Mouse (Mus musculus) spleen, adult 18-20 months (tissue): ENCODE data around the gene Cd7.
"Not testable (repeated sequence)": the region's sequence is repeated elsewhere in the genome, so short reads cannot be mapped to it uniquely, and the experiment has no call there.

Experiments used
- DNase-seq, 2 experiments: peaks; one replicate each; pipeline ENCODE4 v3.0.0; 2022; ENCODE audit warnings: mixed read lengths in 2 of 2

Cd7 gene

GRCm38 (mm10) chr11:121039302-121039701 lies at the start of gene Cd7:
TSS of gene Cd7 (minus strand) at chr11:121039418.
- DNase-seq: no peak

- no peak for DNase-seq
Measured at GRCm38 (mm10) chr11:121088997-121089396, 49.8 kb upstream of the Cd7 start.

GRCm38 (mm10) chr11:121086296-121086695 lies 47.1 kb upstream of the Cd7 start:
- no peak for DNase-seq

DNA sequence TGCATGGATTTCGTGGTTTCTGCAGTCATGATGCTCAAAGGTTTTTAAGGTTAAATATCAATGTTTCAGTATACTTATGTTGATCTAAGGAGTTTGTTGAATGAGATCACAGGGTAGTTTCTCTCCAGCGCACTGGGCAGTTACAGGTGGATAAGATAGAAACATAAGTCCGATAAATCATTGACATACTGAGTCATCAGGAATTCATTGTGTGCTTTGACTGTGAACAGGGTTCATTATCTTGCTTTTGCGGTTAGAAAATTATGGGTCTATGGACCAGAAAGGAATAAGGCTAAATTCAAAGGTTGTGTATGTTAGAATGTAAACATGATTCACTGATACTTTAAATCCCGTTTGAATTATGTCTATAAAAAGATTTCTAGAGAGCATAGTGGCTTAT lies 46.0 kb upstream of the Cd7 start:
- no peak for DNase-seq

DNA sequence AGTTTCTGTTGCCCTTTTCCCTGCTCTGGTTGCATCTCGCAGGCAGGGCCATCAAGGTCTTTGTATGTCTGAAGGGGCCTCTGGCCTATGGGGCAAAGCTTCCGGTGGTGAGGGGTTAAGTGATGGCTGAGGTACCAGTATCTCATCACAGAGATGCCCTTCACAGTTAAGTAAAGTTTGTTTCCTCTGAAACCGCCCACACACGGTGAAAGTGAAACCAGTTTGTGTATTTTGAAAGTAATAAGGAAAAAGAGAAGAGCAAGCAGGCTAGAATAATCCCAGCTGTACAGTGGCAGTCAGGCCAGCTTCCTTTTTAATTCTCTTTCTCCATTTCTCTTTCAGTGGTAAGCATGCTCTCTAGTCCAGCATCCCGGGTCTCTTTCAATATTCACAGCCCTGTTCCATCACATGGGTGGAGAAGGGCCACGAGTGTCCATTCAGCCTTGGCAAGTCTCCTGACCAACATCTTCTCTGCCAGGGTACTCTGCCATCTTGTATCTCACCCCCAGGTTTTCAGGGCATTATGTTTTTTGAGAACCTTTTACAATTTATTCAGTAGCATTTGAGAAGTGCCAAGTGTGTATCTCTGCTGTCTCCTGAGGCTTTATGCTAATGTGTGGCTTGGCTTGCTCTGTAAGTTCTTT lies 43.8 kb upstream of the Cd7 start:
- peak; percentile 26 to 59 for DNase-seq

DNA sequence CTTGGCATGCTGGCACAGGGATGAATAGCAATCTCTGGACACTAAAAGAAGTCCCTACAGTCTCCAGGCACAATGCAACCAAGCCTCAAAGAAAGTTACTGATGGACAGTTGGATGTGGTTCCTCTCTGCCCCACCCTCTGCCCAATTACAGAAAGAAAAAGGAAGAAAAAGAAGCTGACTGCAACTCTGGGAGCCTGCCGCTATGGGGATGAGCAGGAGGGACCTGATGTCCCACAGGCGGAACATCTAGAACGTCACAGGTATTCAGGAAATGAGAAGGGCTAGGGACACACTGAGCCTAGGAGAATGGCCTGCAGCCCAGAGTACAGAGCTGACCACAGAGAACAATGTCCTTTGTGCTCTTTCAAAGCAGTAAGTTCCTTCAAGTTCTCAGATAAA lies 43.0 kb upstream of the Cd7 start:
- DNase-seq: no peak

- DNase-seq: no peak
Measured at GRCm38 (mm10) chr11:121081120-121081519, 41.9 kb upstream of the Cd7 start, which contains the start of gene Sectm1a. TSS of gene Sectm1a (minus strand) at chr11:121081220.

DNA sequence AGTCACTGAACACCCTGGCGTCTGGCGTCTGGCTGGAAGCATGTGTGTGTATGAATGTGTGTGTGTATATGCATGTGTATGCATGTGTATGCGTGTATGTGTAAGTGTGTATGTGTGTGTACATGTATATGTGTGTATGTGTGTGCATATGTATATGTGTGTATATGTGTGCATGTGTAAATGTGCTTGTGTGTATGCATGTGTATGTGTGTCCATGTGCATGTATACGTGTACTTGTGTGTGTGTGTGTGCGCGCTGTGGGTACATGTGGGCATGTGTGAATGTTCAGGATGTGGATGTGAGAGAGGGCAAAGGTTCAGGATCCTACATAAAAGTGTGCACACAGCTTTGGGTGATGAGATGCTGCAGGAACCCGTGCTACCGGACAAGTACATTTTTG lies 41.1 kb upstream of the Cd7 start:
- no peak for DNase-seq

- DNase-seq: no peak
Measured at GRCm38 (mm10) chr11:121075655-121076054, 36.4 kb upstream of the Cd7 start.

DNA sequence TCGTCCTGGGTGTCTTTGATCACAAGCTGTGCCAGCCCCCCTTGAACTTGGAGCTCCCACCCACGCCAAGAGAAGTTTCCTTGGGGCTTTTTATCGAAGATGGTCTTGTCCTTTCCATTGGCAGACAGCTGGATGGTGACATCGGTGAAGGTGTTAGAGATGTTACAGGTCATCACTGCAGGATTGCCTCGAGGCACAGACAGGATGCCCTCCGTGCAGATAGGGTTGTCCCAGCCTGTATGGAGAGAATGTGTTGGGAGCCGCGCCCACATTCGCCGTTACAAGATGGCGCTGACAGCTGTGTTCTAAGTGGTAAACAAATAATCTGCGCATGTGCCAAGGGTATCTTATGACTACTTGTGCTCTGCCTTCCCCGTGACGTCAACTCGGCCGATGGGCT lies 30.4 kb upstream of the Cd7 start:
- DNase-seq: not testable (repeated sequence)

GRCm38 (mm10) chr11:121067895-121068294 lies 28.7 kb upstream of the Cd7 start:
- DNase-seq: no peak

DNA sequence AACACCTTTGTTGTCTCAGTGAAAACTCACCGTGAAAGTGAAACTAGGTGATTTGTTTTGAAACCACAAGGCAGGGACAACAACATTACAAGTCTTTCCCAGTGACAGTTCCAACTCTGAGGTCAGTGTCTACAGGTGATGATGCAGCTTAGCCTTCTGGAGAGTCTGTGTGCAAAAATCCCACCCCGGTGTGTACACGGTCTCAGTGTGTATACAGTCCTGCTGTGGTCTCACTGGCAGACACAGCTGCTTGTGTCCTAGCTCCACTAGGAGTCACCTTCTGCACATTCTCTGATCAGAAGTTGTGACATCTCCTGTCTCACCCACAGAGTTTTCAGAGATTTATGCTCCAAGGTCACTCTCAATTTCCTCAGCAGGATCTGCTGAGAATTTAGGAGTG lies 25.0 kb upstream of the Cd7 start:
- DNase-seq: no peak

DNA sequence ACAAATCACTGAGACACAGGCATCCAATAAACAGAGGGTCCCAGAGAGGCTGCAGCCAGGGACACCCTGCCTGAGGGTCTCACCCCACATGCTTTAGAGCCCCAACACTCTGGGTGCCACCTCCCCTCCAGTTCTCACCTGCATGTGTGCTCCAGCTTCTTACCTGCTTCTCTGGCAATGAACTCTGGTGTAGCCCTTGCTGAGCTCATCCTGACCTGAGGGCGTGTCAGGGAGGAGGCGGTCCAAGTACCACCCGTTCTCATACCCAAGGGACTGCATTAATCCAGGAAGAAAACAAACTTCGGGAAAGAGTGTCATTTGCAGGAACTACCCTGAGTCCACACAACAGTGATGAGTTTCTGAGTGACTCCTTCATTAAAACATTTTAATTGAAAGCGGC lies 24.2 kb upstream of the Cd7 start, which contains the start of gene Sectm1b:
Gene Sectm1b, minus strand, starts transcription at position 191 of the 400 bp plus-strand sequence.
- no peak for DNase-seq

- DNase-seq: no peak
Measured at GRCm38 (mm10) chr11:121061615-121062014, 22.4 kb upstream of the Cd7 start.

DNA sequence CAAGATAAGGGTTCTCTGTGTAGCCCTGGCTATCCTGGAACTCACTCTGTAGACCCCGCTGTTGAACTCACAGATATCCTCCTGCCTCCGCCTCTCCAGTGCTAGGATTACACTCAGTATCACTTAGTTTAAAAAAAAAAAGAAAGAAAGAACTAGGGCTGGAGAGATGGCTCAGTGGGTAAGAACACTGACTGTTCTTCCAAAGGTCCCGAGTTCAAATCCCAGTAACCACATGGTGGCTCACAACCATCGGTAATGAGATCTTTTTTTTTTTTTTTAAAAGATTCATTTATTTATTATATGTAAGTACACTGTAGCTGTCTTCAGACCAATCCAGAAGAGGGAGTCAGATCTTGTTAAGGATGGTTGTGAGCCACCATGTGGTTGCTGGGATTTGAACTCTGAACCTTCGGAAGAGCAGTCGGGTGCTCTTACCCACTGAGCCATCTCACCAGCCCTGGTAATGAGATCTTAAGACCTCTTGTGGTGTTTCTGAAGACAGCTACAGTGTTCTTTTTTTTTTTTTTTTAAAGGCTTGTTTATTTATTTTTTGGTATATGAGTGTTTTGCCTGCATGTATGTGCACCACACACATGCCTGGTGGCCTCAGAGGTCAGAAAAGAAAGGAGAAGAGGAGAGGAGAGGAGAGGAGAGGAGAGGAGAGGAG lies 21.3 kb upstream of the Cd7 start:
- not testable (repeated sequence) for DNase-seq

DNA sequence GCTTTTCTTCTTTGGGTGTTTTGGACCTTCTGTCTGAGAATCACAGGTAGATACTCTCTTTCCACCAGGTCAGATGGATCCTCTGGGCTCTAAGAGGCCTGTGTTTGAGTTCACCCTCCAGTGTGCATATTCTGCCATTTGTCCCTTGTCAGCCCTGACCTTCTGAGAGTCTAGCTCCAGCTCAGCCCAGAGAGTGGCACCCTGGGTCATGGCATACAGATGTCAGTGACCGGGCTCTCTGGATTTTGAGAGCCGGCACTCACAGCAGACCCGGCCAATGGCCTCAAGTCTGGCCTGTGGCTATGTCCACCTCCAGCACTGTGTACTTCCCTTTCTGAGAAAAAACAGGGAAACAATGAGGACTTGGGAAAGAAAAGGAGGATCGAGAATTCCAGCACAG lies 20.3 kb upstream of the Cd7 start:
- DNase-seq: no peak

DNA sequence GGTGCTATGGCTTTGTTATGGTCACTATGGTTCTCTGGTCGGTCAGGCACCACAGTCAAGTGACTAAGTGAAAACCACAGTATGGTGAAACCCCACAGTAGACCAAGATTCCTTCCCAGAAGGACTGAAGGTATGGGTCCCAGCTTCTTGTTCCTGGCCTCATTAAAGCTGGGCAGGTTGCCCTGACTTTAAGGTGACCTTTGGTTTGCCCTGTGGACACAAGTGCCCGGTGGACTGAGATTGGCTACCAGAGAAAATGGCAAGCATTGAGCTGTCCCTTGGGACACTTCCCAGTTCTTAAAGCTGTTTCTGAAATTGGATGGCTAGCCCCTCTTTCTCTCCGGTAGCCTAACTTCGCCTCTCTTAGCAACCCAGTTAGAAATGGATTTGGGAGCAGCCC lies 19.7 kb upstream of the Cd7 start:
- DNase-seq: no peak

DNA sequence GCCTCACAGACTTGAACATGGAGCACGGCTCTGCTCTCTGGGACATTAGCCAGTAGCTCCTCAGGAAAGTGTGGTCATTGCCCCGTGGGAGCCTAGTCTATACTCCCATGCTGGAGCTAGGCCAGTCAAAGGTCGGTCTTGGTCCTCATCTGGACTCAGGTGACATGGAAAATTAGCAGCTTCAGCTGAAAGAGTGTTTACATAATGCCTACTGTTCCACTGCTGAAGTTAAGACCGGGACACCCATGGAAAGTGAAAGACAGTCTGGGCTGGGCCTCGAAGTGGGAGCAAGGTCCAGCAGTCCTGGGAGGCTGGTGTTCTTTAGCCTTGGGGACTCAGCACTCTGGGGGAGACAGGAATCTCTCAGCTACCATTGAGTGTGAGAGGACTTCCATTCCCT lies 18.9 kb upstream of the Cd7 start:
- no peak for DNase-seq

- DNase-seq: no peak
Measured at GRCm38 (mm10) chr11:121056536-121057236, 17.5 kb upstream of the Cd7 start.

DNA sequence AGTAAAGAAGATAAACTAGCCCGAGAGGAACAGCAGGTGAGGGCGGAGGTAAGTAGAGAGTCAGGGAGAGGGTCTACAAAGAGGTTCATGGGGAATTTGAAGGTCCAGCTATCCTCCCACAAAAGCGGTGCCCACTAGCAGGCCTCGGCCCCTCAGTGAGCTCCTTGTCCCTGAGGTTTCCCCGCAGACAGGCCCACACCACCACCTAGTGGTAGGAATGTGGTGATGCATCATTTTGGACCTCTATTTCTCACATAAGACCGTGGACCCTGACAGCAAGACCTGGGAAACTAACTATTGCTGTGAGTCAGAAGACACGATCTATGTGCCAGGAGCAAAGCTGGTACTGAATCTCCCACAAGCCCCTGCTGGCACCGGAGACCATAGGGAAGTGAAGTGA lies 14.3 kb upstream of the Cd7 start:
- peak; percentile 30 to 71 for DNase-seq

DNA sequence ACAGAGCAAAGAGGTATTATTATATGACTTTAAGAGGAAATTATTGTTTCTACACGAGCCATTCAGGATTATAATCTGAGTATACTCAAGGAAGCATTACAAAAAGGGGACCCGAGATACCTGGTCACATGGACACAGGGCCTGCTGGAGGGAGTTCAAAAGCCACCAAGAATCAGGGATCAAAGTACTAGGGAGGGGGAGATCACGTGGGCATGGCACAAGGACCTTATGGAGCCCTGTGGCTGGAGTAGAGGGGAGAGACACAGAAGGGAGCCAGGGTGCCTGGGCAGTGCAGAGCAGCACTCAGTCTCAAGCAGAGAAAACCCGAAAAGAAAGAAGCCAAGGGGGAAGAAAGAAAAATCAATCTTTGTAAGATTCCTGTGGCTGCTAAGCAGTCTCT lies 13.2 kb upstream of the Cd7 start:
- no peak for DNase-seq

DNA sequence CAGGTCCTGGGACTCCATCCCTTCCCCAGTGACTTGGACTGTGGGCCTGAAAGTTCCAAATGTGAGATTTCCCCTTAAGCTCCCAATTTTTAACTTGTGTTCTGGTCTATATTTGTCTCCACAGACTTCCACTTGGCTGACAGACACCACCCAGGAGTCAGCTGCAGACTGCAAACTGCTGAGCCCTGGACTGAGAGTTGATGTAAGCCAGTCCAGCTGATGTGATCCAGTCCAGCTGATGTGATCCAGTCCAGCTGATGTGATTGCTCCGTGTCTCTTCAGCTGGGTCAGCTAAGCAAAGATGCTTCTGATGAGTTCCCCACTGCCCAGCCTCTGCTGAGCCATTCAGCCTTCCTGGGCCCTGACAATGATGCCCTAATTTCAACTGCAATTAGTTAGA lies 12.6 kb upstream of the Cd7 start:
- DNase-seq: no peak

DNA sequence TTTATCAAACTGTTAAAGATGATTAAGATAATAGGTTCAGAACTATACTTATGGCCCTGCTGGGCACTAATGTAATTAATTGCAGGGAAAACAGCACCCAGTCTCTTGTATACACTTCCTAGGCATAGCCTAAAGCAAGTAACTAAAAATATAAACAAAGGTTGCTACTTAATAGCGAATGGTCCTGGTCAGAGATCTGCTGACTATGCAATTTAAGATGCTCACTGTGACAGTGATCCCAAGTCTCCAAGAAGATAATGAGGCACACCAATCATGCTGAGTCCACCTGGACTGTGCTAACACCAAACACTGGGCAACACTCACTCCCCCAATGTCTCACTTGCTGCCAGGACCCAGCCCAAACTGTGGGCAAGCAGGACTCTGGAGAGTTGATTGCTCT lies 10.6 kb upstream of the Cd7 start:
- DNase-seq: no peak

DNA sequence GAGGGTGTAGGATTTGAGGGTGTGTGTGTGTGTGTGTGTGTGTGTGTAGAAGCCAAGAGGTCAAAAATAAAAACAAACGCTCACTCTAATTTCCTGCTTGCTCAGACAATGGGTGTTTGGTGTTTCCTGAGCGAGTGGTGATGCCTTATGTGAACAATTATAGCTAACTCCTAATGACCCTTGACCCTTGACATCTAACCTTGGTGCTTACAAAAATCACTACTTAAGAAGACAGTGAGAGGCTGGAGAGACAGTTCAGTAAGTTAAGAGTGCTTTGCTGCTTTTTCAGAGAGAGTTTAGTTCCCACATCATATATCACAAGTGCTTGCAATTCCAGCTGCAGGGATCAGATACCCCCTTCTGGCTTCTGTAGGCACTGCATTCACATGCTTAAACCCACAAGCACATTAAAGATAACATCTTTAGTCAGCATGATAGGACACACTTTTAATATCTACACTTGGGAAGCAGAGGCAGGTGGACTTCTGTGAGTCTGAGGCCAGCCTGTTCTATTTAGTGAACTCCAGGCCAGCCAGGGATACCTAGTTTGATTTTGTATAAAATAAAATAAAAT lies 8.7 kb upstream of the Cd7 start:
- no peak for DNase-seq
